Mouse (Mus musculus) CH12.LX (cell line): ENCODE results near the gene Ntn1. TPM values are rescaled to one million over a fixed set of nuclear protein-coding genes. Genes with fewer than 3 reads are reported as not detected.

Experiments used
- DNase-seq: peaks from one replicate; pipeline ENCODE4 v3.0.0-alpha.2; 2013; ENCODE audit errors: extremely low read depth
- H3K27ac ChIP-seq: 2 replicates; pipeline ENCODE4 v1.5.1; 2012; ENCODE audit warnings: low read depth, mild to moderate bottlenecking, control low read depth, moderate library complexity; ENCODE audit not compliant: insufficient read depth
- H3K27me3 ChIP-seq: replicated peaks from 2 replicates; pipeline ENCODE3; 2012; ENCODE audit warnings: inconsistent platforms
- H3K36me3 ChIP-seq, 2 experiments: replicated peaks in 1 of 2; 2 replicates each; pipeline versions ENCODE3 to v1.6.1; 2012; ENCODE audit warnings: inconsistent platforms in 1 of 2, low read length in 1 of 2, mild to moderate bottlenecking in 1 of 2, mixed read lengths in 1 of 2, moderate library complexity in 1 of 2; ENCODE audit not compliant: control insufficient read depth in 1 of 2, insufficient read depth in 1 of 2
- H3K4me1 ChIP-seq, 2 experiments: 2 replicates each; pipeline ENCODE4 v1.6.1; 2012; ENCODE audit warnings: inconsistent platforms in 1 of 2, moderate library complexity in 1 of 2; ENCODE audit not compliant: insufficient read depth in 2 of 2, control insufficient read depth in 1 of 2
- H3K4me2 ChIP-seq: 2 replicates; pipeline ENCODE4 v1.6.1; 2012; ENCODE audit warnings: low read depth, mild to moderate bottlenecking, control low read depth; ENCODE audit not compliant: poor library complexity, insufficient read depth, severe bottlenecking
- H3K4me3 ChIP-seq, 3 experiments: fragments of 150-350 bp in 1 of 3; sonication (generic) in 1 of 3; replicated peaks in 1 of 3; 2 replicates each; pipeline versions ENCODE3 to v1.5.1; 2011 to 2012; ENCODE audit warnings: low read depth in 2 of 3, low read length in 2 of 3, mild to moderate bottlenecking in 2 of 3, moderate library complexity in 2 of 3, control low read depth in 1 of 3, improper control_type of control experiment in 1 of 3, inconsistent platforms in 1 of 3, mixed read lengths in 1 of 3; ENCODE audit not compliant: poor library complexity in 1 of 3
- H3K79me2 ChIP-seq: replicated peaks from 2 replicates; pipeline ENCODE4 v1.6.1; 2012; ENCODE audit warnings: mild to moderate bottlenecking, moderate library complexity; ENCODE audit not compliant: control insufficient read depth, poor library complexity, insufficient read depth, severe bottlenecking; ENCODE audit errors: extremely low read depth
- H3K9ac ChIP-seq: 2 replicates; pipeline ENCODE4 v1.6.1; 2012; ENCODE audit warnings: low read depth, mild to moderate bottlenecking, control low read depth, moderate library complexity; ENCODE audit not compliant: insufficient read depth
- H3K9me3 ChIP-seq: replicated peaks from 2 replicates; pipeline ENCODE3; 2012; ENCODE audit warnings: low read length, inconsistent platforms, mixed read lengths
- BHLHE40 ChIP-seq: IDR thresholded peaks from 2 replicates; pipeline ENCODE4 v1.6.1; 2011; ENCODE audit warnings: mild to moderate bottlenecking, low read depth, low read length, improper control_type of control experiment
- CHD1 ChIP-seq: IDR thresholded peaks from 2 replicates; pipeline ENCODE4 v1.6.1; 2012; ENCODE audit warnings: low read depth, low read length, improper control_type of control experiment, inconsistent platforms
- CHD2 ChIP-seq: IDR thresholded peaks from 2 replicates; pipeline ENCODE4 v1.6.1; 2011; ENCODE audit warnings: low read length, improper control_type of control experiment
- CTCF ChIP-seq, 2 experiments: IDR thresholded peaks in 1 of 2; conservative IDR thresholded peaks in 1 of 2; 2 replicates each; pipeline ENCODE4 v1.5.1; 2011 to 2012; ENCODE audit warnings: low read depth in 2 of 2, low read length in 2 of 2, improper control_type of control experiment in 1 of 2, inconsistent platforms in 1 of 2, mild to moderate bottlenecking in 1 of 2, moderate library complexity in 1 of 2
- E2F4 ChIP-seq: IDR thresholded peaks from 2 replicates; pipeline ENCODE4 v1.6.1; 2011; ENCODE audit warnings: low read depth, low read length, improper control_type of control experiment; ENCODE audit not compliant: insufficient replicate concordance
- ELF1 ChIP-seq: IDR thresholded peaks from 2 replicates; pipeline ENCODE4 v1.6.1; 2014; ENCODE audit warnings: low read depth, mild to moderate bottlenecking, inconsistent platforms, low read length, improper control_type of control experiment
- EP300 ChIP-seq: IDR thresholded peaks from 2 replicates; pipeline ENCODE4 v1.6.1; 2011; ENCODE audit warnings: low read length, improper control_type of control experiment
- ETS1 ChIP-seq: conservative IDR thresholded peaks from 2 replicates; pipeline ENCODE4 v1.6.1; 2012; ENCODE audit warnings: low read depth, mild to moderate bottlenecking, inconsistent platforms, low read length, improper control_type of control experiment, moderate library complexity
- GABPA ChIP-seq: IDR thresholded peaks from 2 replicates; pipeline ENCODE4 v1.6.1; 2012; ENCODE audit warnings: low read depth, low read length, improper control_type of control experiment, inconsistent platforms; ENCODE audit not compliant: insufficient replicate concordance
- HCFC1 ChIP-seq: IDR thresholded peaks from 2 replicates; pipeline ENCODE4 v1.6.1; 2012; ENCODE audit warnings: low read depth, mild to moderate bottlenecking, inconsistent platforms, low read length, improper control_type of control experiment
- IRF4 ChIP-seq: IDR thresholded peaks from 2 replicates; pipeline ENCODE4 v1.6.1; 2014; ENCODE audit warnings: low read depth, mild to moderate bottlenecking, inconsistent platforms, low read length, improper control_type of control experiment
- JUN ChIP-seq: IDR thresholded peaks from 2 replicates; pipeline ENCODE4 v1.6.1; 2011; ENCODE audit warnings: low read depth, mild to moderate bottlenecking, low read length, improper control_type of control experiment, moderate library complexity; ENCODE audit not compliant: insufficient read depth
- JUND ChIP-seq: conservative IDR thresholded peaks from 2 replicates; pipeline ENCODE4 v1.6.1; 2011; ENCODE audit warnings: low read depth, low read length, improper control_type of control experiment
- KAT2A ChIP-seq: IDR thresholded peaks from 2 replicates; pipeline ENCODE4 v1.6.1; 2012; ENCODE audit warnings: low read length, improper control_type of control experiment, inconsistent platforms; ENCODE audit not compliant: insufficient replicate concordance
- MAFK ChIP-seq: IDR thresholded peaks from 2 replicates; pipeline ENCODE4 v1.6.1; 2011; ENCODE audit warnings: low read length, improper control_type of control experiment; ENCODE audit not compliant: insufficient replicate concordance
- MAX ChIP-seq: IDR thresholded peaks from 2 replicates; pipeline ENCODE4 v1.6.1; 2011; ENCODE audit warnings: low read length, improper control_type of control experiment
- MAZ ChIP-seq: IDR thresholded peaks from 2 replicates; pipeline ENCODE4 v1.6.1; 2012; ENCODE audit warnings: low read depth, mild to moderate bottlenecking, inconsistent platforms, low read length, improper control_type of control experiment, moderate library complexity
- MEF2A ChIP-seq: IDR thresholded peaks from 2 replicates; pipeline ENCODE4 v1.6.1; 2014; ENCODE audit warnings: low read depth, mild to moderate bottlenecking, inconsistent platforms, low read length, improper control_type of control experiment, borderline replicate concordance
- MXI1 ChIP-seq: IDR thresholded peaks from 2 replicates; pipeline ENCODE4 v1.6.1; 2011; ENCODE audit warnings: mild to moderate bottlenecking, low read depth, low read length, improper control_type of control experiment
- NELFE ChIP-seq: IDR thresholded peaks from 2 replicates; pipeline ENCODE4 v1.6.1; 2011; ENCODE audit warnings: low read depth, low read length, improper control_type of control experiment
- NRF1 ChIP-seq: IDR thresholded peaks from 2 replicates; pipeline ENCODE4 v1.6.1; 2014; ENCODE audit warnings: low read depth, mild to moderate bottlenecking, inconsistent platforms, low read length, improper control_type of control experiment, moderate library complexity
- PAX5 ChIP-seq: IDR thresholded peaks from 2 replicates; pipeline ENCODE4 v1.6.1; 2012; ENCODE audit warnings: low read length, inconsistent platforms, mixed read lengths
- POLR2A ChIP-seq: IDR thresholded peaks from 2 replicates; pipeline ENCODE4 v1.6.1; 2011; ENCODE audit warnings: low read depth, mild to moderate bottlenecking, improper control_type of control experiment, low read length
- POLR2AphosphoS2 ChIP-seq: IDR thresholded peaks from 2 replicates; pipeline ENCODE4 v1.6.1; 2011; ENCODE audit warnings: low read depth, low read length, improper control_type of control experiment
- RCOR1 ChIP-seq: conservative IDR thresholded peaks from 2 replicates; pipeline ENCODE4 v1.6.1; 2012; ENCODE audit warnings: low read depth, mild to moderate bottlenecking, inconsistent platforms, low read length, improper control_type of control experiment
- SIN3A ChIP-seq: IDR thresholded peaks from 2 replicates; pipeline ENCODE4 v1.6.1; 2012; ENCODE audit warnings: low read length, improper control_type of control experiment, inconsistent platforms
- SMC3 ChIP-seq: IDR thresholded peaks from 2 replicates; pipeline ENCODE4 v1.6.1; 2011; ENCODE audit warnings: low read depth, low read length, improper control_type of control experiment
- TBP ChIP-seq: conservative IDR thresholded peaks from 2 replicates; pipeline ENCODE4 v1.6.1; 2011; ENCODE audit warnings: low read depth, low read length, improper control_type of control experiment
- TCF12 ChIP-seq: IDR thresholded peaks from 2 replicates; pipeline ENCODE4 v1.6.1; 2014; ENCODE audit warnings: low read depth, mild to moderate bottlenecking, inconsistent platforms, low read length, improper control_type of control experiment
- UBTF ChIP-seq: IDR thresholded peaks from 2 replicates; pipeline ENCODE4 v1.6.1; 2012; ENCODE audit warnings: low read depth, mild to moderate bottlenecking, inconsistent platforms, low read length, improper control_type of control experiment, moderate library complexity
- USF1 ChIP-seq: IDR thresholded peaks from 2 replicates; pipeline ENCODE4 v1.6.1; 2014; ENCODE audit warnings: low read depth, mild to moderate bottlenecking, inconsistent platforms, low read length, improper control_type of control experiment
- USF2 ChIP-seq: conservative IDR thresholded peaks from 2 replicates; pipeline ENCODE4 v1.6.1; 2011; ENCODE audit warnings: low read depth, low read length, improper control_type of control experiment
- ZC3H11A ChIP-seq: IDR thresholded peaks from 2 replicates; pipeline ENCODE4 v1.6.1; 2012; ENCODE audit warnings: low read depth, mild to moderate bottlenecking, inconsistent platforms, low read length, improper control_type of control experiment
- ZKSCAN1 ChIP-seq: IDR thresholded peaks from 2 replicates; pipeline ENCODE4 v1.6.1; 2012; ENCODE audit warnings: low read depth, inconsistent platforms, low read length, improper control_type of control experiment, borderline replicate concordance
- ZMIZ1 ChIP-seq: IDR thresholded peaks from 2 replicates; pipeline ENCODE4 v1.6.1; 2012; ENCODE audit warnings: low read depth, mild to moderate bottlenecking, inconsistent platforms, low read length, improper control_type of control experiment
- ZNF384 ChIP-seq: IDR thresholded peaks from 2 replicates; pipeline ENCODE4 v1.6.1; 2012; ENCODE audit warnings: low read depth, low read length, improper control_type of control experiment, inconsistent platforms
- dilution Hi-C: fragments of 300-500 bp; cut with MboI; formaldehyde crosslinking; loops from 2 replicates; pipeline ENCODE4 v1.14.3; 2020; ENCODE audit warnings: low sequenced_read_pairs; ENCODE audit not compliant: extremely low pct_unique_long_range_greater_than_20kb, extremely low pct_ligation_motif_present
- in situ Hi-C: fragments of 300-500 bp; cut with MboI; formaldehyde crosslinking; loops from 3 replicates; pipeline ENCODE4 v1.14.3; 2019; ENCODE audit warnings: low sequenced_read_pairs, low pct_ligation_motif_present, low pct_unique_long_range_greater_than_20kb, mixed read lengths
- polyA plus RNA-seq: library from polyadenylated mRNA; unstranded; fragments of >175 nt; gene quantifications from 2 replicates; pipeline ENCODE4 v1.2.1, GENCODE M21; 2012; ENCODE audit warnings: low read depth; ENCODE audit not compliant: insufficient read length
- total RNA-seq, 2 experiments: library from RNA; depleted of rRNA; stranded (reverse); fragments of 300-350 nt in 1 of 2; fragments of >200 nt in 1 of 2; gene quantifications; 2 replicates each; pipeline ENCODE4 v1.2.3; 2012 to 2014

The Ntn1 gene
- total and polyA plus RNA-seq, 3 experiments, result 0.54 to 1.2 (median 0.59) TPM

- TF ChIP-seq TCF12 (peak; percentile 100), USF2 (no peak), ELF1 (peak; percentile 60; the same call in 1 of the 2 replicates), BHLHE40 (peak; percentile 88), UBTF (peak; percentile 63; the same call in 1 of the 2 replicates), CHD1 (peak; percentile 53; the same call in 1 of the 2 replicates), CHD2 (no peak; the same call in 1 of the 2 replicates)
These were observed 200.7 kb downstream of the Ntn1 start (continued) for GRCm38 (mm10) chr11:68199801-68200423.

GRCm38 (mm10) chr11:68199103-68199502 lies 201.5 kb downstream of the Ntn1 start:
- in situ Hi-C loops (no loop called here), dilution Hi-C loops (no loop called here)
- Histone ChIP-seq H3K36me3 (peaks cover 0 to 23% of the 10 kb centered on the region in 2 experiments), H3K4me2 (peak overlapping the region; percentile 7; the same call in 1 of the 2 replicates), H3K9ac (no peak overlapping the region), H3K79me2 (no peaks in the 10 kb centered on the region), H3K4me1 (peaks cover 26 to 87% of the 10 kb centered on the region in 2 experiments), H3K4me3 (no peak overlapping the region), H3K27me3 (no peaks in the 10 kb centered on the region), H3K27ac (no peak overlapping the region), H3K9me3 (no peaks in the 10 kb centered on the region)
- DNase-seq, result no peak
- TF ChIP-seq TCF12 (peak; percentile 54; the same call in 1 of the 2 replicates), MAZ (no peak), MXI1 (peak; percentile 68; the same call in 1 of the 2 replicates), ZNF384 (no peak), NRF1 (no peak), BHLHE40 (peak; percentile 91), USF2 (no peak), JUND (no peak), POLR2AphosphoS2 (no peak), ETS1 (peak; percentile 69), PAX5 (no peak), RCOR1 (no peak), USF1 (no peak), POLR2A (no peak), MEF2A (0 out of 2 replicates have a peak, but pooled peaks have one; percentile 0), KAT2A (no peak), IRF4 (no peak), CTCF (conservative IDR thresholded peaks at IDR 0.05 in 1 of 2, IDR thresholded peaks at IDR 0.05 in 1 of 2; ENCODE audit: low read depth in 2 of 2, low read length in 2 of 2) (no peak), ZKSCAN1 (no peak), JUN (no peak), SMC3 (no peak), ELF1 (no peak), NELFE (no peak), TBP (no peak), SIN3A (no peak), MAX (peak; percentile 77), E2F4 (no peak), EP300 (peak; percentile 11; the same call in 1 of the 2 replicates), ZMIZ1 (no peak), MAFK (no peak), HCFC1 (no peak), UBTF (no peak), CHD2 (no peak), ZC3H11A (no peak), GABPA (no peak)
